Mouse (Mus musculus) spleen, postnatal 10 days (tissue): ENCODE data around the gene Gm45711.

Experiments
- DNase-seq, 2 experiments: peaks; one replicate each; pipeline ENCODE4 v3.0.0; 2021 to 2022; ENCODE audit warnings: low spot score in 2 of 2

Gm45711 gene

DNA sequence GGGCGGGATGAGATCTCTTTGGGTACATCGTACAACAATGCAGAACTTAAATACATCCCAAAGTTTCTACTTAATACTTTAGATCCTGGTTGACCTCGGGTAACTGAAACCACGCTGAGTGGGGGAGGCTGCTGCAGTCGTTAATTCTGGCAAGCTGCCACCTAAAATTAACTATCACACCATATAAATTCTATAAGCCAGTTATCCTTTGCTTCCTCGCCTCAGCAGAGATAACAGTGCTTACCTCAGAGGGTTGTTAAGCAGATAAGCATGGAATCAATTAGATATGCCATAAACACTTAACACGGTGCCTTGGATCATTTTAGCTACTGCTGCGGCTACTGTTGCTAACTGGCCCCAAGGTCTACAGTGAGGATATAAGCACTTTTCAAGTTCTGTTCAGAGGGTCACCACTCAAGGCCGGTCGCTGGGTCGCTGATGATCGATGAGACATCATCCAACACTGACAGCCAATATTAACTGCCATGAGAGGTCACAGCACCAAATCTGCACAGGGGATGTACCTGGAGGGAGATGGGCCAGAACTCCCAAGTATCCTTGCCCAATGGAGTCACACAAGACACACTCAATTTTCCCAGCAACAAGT is 67.7 kb downstream of the Gm45711 start:
- no peak for DNase-seq

DNA sequence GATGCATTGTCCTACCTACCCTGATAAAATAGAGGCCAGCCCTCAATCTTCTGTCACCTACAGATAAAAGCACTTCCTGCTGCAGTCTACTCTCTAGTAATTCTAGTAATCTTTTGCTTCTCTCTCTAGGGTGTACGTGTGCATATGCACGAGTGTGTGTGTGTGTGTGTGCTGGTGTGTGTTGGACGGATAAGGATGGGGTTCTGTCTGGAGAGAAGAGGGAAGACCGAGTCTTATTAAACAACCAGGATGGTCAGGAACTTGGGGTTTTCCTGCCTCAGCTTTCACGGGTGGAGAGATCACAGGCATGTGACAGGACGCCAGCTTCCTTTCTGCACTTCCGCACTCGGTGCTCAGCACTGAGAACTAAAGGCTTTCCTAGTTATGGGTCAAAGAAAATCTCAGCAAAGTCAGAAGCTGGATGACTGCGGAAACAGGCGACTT is 70.4 kb downstream of the Gm45711 start:
- DNase-seq = peak in 1 of 2 experiments; percentile 28

DNA sequence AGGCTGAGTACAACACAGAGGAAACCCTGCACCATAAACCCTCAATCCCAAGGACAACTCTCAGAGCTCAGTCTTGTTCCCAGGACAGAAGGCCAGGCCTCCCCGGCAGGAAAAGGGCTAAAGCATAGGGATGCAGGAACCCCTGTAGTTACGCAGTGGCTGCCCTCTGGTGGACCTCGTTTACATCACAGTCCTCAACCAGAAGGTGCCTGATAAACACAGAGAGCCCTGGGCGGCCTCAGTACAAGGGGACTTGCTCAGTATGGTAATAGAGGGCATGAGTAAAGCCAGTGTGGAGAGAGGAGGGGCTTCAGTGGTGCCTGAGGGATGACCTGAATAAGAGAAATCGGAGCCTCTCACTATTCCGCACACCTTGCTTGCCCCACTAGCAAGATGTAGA is 75.3 kb downstream of the Gm45711 start:
- peak in 1 of 2 experiments; percentile 40 for DNase-seq

DNA sequence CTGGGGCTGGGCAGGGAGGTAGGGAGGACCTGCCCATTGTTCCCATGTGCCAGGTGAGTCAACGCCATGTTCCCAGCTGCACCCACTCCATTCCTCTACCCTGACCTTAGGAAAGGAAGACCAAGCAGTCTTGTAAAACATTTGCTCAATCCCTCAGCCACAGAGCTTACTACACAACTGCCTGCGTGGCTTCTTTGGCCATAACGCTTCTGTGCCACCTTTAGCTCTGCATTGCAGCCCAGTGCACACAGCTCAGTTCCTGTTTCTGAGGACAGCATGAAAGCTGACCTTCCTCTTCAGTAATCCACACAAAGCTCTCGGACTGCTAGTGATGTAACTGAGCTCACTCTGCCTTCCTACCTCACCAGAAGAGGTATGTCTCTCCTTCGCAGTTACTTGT is 77.0 kb downstream of the Gm45711 start:
- peak in 1 of 2 experiments; percentile 42 for DNase-seq

DNA sequence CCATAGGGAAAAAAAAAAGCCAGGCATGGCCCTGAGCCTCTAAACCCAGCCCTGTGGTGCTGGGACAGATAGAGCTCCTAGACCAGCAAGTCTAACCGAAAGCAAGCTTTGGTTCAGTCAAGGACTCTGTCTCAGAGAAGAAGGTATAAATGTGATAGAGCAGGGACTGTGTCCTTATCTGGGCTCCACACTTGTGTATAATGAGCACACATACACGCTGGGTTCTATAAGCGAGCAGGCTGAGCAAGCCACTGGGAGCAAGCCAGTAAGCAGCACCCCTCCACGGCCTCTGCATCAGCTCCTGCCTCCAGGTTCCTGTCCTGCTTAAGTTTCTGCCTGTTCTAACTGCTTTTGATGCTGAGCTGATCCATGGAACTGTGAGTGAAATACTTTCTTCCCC is 77.8 kb downstream of the Gm45711 start:
- DNase-seq = no peak
